Mouse (Mus musculus): ENCODE data around the gene Tent5d. TPM values are rescaled to one million over a fixed set of nuclear protein-coding genes. Genes with fewer than 3 reads are reported as not detected.

Tent5d gene
- polyA plus RNA-seq (2014; fragmentation: Nextera tagmentation; extraction: Ambion mirVana), result 0.08 and 0.30 TPM in 2 replicates

GRCm38 (mm10) chrX:107792290-107792689 is at the start of gene Tent5d:
Gene Tent5d (plus strand): TSS chrX:107792590.
- no peaks in the 10 kb centered on the region for H3K36me3 ChIP-seq (ENCODE audit: control insufficient read depth, insufficient read depth, low read length)

GRCm38 (mm10) chrX:107767896-107768295 is 24.5 kb upstream of the Tent5d start:
- no peaks in the 10 kb centered on the region for H3K9me3 ChIP-seq (ENCODE audit: control insufficient read depth, low read length)
- no peak for ATAC-seq (replicated peaks; ENCODE audit: low FRiP score)
- 14% methylated on average over 3 of the region's 3 CpGs for WGBS
- no peaks in the 10 kb centered on the region for H3K27me3 ChIP-seq (replicated peaks; ENCODE audit: control insufficient read depth, insufficient read depth, low read length)
- H3K27ac ChIP-seq (ENCODE audit: low read depth, low read length), result no peak overlapping the region
- no peak overlapping the region for H3K4me2 ChIP-seq
- no peak overlapping the region for H3K9ac ChIP-seq (ENCODE audit: low read depth, low read length)
- H3K4me3 ChIP-seq (ENCODE audit: low read depth, low read length), result no peak overlapping the region
- H3K36me3 ChIP-seq (ENCODE audit: control insufficient read depth, insufficient read depth, low read length), result no peaks in the 10 kb centered on the region
- DNase-seq (ENCODE audit: low spot score), result no peak
- H3K4me1 ChIP-seq (replicated peaks; ENCODE audit: control insufficient read depth, insufficient read depth, low read length), result no peaks in the 10 kb centered on the region

More at GRCm38 (mm10) chrX:107792290-107792689, at the start of gene Tent5d:
- WGBS, result 83% methylated on average over 1 of the region's 1 CpGs
- DNase-seq (ENCODE audit: low spot score), result no peak
- no peak for ATAC-seq (replicated peaks; ENCODE audit: low FRiP score)
- Histone ChIP-seq H3K9me3 (ENCODE audit: control insufficient read depth, low read length) (no peaks in the 10 kb centered on the region), H3K9ac (ENCODE audit: low read depth, low read length) (no peak within 1 kb of the TSS), H3K27ac (ENCODE audit: low read depth, low read length) (no peak within 1 kb of the TSS), H3K4me2 (no peak within 1 kb of the TSS), H3K4me1 (replicated peaks; ENCODE audit: control insufficient read depth, insufficient read depth, low read length) (no peaks in the 10 kb centered on the region), H3K27me3 (replicated peaks; ENCODE audit: control insufficient read depth, insufficient read depth, low read length) (no peaks in the 10 kb centered on the region), H3K4me3 (ENCODE audit: low read depth, low read length) (no peak within 1 kb of the TSS)

DNA sequence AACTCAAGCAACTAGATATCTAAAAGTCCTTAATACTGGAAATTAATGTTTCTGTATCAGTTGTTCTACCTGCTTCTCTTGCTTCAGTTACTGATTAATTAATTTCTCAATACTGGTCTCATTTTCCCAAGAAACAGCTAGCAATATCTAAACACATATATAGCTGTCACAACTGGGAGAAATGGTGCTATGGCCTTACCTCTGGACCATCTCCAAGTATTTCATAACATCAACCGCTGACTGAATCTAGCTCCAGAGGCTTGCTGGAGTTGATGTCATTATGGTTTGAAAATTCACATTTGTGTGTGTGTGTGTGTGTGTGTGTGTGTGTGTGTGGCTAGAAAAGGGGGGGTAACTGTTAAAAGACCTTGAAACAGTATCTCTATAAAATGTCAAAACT is 2.3 kb upstream of the Tent5d start:
- H3K9me3 ChIP-seq (ENCODE audit: control insufficient read depth, low read length), result no peaks in the 10 kb centered on the region
- H3K9ac ChIP-seq (ENCODE audit: low read depth, low read length), result no peak overlapping the region
- no peaks in the 10 kb centered on the region for H3K4me1 ChIP-seq (replicated peaks; ENCODE audit: control insufficient read depth, insufficient read depth, low read length)
- no peaks in the 10 kb centered on the region for H3K27me3 ChIP-seq (replicated peaks; ENCODE audit: control insufficient read depth, insufficient read depth, low read length)
- no peak for ATAC-seq (replicated peaks; ENCODE audit: low FRiP score)
- no peak for DNase-seq (ENCODE audit: low spot score)
- no peaks in the 10 kb centered on the region for H3K36me3 ChIP-seq (ENCODE audit: control insufficient read depth, insufficient read depth, low read length)
- no peak overlapping the region for H3K27ac ChIP-seq (ENCODE audit: low read depth, low read length)
- no peak overlapping the region for H3K4me2 ChIP-seq
- no peak overlapping the region for H3K4me3 ChIP-seq (ENCODE audit: low read depth, low read length)
- WGBS, result 84% methylated on average over 1 of the region's 1 CpGs

GRCm38 (mm10) chrX:107790750-107791493 is 1.5 kb upstream of the Tent5d start:
- ATAC-seq (replicated peaks; ENCODE audit: low FRiP score), result no peak

GRCm38 (mm10) chrX:107795785-107796184 is 3.4 kb downstream of the Tent5d start:
- Histone ChIP-seq H3K4me3 (ENCODE audit: low read depth, low read length) (no peak overlapping the region), H3K36me3 (ENCODE audit: control insufficient read depth, insufficient read depth, low read length) (no peaks in the 10 kb centered on the region), H3K4me2 (no peak overlapping the region), H3K4me1 (replicated peaks; ENCODE audit: control insufficient read depth, insufficient read depth, low read length) (no peaks in the 10 kb centered on the region), H3K9ac (ENCODE audit: low read depth, low read length) (no peak overlapping the region), H3K27me3 (replicated peaks; ENCODE audit: control insufficient read depth, insufficient read depth, low read length) (no peaks in the 10 kb centered on the region), H3K9me3 (ENCODE audit: control insufficient read depth, low read length) (no peaks in the 10 kb centered on the region), H3K27ac (ENCODE audit: low read depth, low read length) (no peak overlapping the region)
- 62% methylated on average over 1 of the region's 1 CpGs for WGBS
- no peak for ATAC-seq (replicated peaks; ENCODE audit: low FRiP score)
- no peak for DNase-seq (ENCODE audit: low spot score)

More at GRCm38 (mm10) chrX:107790750-107791493, 1.5 kb upstream of the Tent5d start:
- H3K9me3 ChIP-seq (ENCODE audit: control insufficient read depth, low read length), result no peaks in the 10 kb centered on the region
- H3K9ac ChIP-seq (ENCODE audit: low read depth, low read length), result no peak overlapping the region
- WGBS, result 26% methylated on average over 8 of the region's 8 CpGs
- H3K4me1 ChIP-seq (replicated peaks; ENCODE audit: control insufficient read depth, insufficient read depth, low read length), result no peaks in the 10 kb centered on the region
- no peaks in the 10 kb centered on the region for H3K36me3 ChIP-seq (ENCODE audit: control insufficient read depth, insufficient read depth, low read length)
- H3K27me3 ChIP-seq (replicated peaks; ENCODE audit: control insufficient read depth, insufficient read depth, low read length), result no peaks in the 10 kb centered on the region
- H3K4me2 ChIP-seq, result no peak overlapping the region
- H3K27ac ChIP-seq (ENCODE audit: low read depth, low read length), result no peak overlapping the region
- no peak for DNase-seq (ENCODE audit: low spot score)
- no peak overlapping the region for H3K4me3 ChIP-seq (ENCODE audit: low read depth, low read length)

- no peaks in the 10 kb centered on the region for H3K4me1 ChIP-seq (replicated peaks; ENCODE audit: control insufficient read depth, insufficient read depth, low read length)
- H3K9me3 ChIP-seq (ENCODE audit: control insufficient read depth, low read length), result no peaks in the 10 kb centered on the region
- H3K4me2 ChIP-seq, result no peak overlapping the region
- DNase-seq (ENCODE audit: low spot score), result no peak
- H3K4me3 ChIP-seq (ENCODE audit: low read depth, low read length), result no peak overlapping the region
- H3K9ac ChIP-seq (ENCODE audit: low read depth, low read length), result no peak overlapping the region
- 62% methylated on average over 2 of the region's 2 CpGs for WGBS
- H3K27ac ChIP-seq (ENCODE audit: low read depth, low read length), result no peak overlapping the region
- no peaks in the 10 kb centered on the region for H3K27me3 ChIP-seq (replicated peaks; ENCODE audit: control insufficient read depth, insufficient read depth, low read length)
- no peaks in the 10 kb centered on the region for H3K36me3 ChIP-seq (ENCODE audit: control insufficient read depth, insufficient read depth, low read length)
- peak; percentile 95 for ATAC-seq (replicated peaks; ENCODE audit: low FRiP score)
Measured at GRCm38 (mm10) chrX:107796919-107797318, 4.5 kb downstream of the Tent5d start.

DNA sequence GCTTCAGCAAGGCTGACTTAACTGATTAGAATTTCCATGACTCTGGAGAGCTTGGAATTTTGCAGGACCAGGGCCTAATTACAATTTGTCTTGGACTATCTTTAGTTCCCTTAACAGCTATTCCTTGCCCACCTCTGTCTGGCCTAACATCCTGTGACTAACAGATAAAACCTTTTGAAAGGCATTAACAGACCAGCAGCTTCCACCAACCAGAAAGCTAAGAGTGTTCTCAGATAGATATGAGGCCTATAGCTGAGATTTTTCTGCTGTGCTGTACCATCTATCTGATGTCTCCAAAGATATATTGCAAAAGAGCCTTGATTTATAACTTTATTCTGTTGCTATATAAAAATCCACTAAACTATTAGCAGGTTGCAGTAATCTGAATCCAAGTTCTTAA is 19.7 kb downstream of the Tent5d start:
- H3K9ac ChIP-seq (ENCODE audit: low read depth, low read length), result no peak overlapping the region
- no peaks in the 10 kb centered on the region for H3K4me1 ChIP-seq (replicated peaks; ENCODE audit: control insufficient read depth, insufficient read depth, low read length)
- no peaks in the 10 kb centered on the region for H3K27me3 ChIP-seq (replicated peaks; ENCODE audit: control insufficient read depth, insufficient read depth, low read length)

GRCm38 (mm10) chrX:107815502-107816217 is 23.3 kb downstream of the Tent5d start:
- no peaks in the 10 kb centered on the region for H3K36me3 ChIP-seq (ENCODE audit: control insufficient read depth, insufficient read depth, low read length)
- H3K4me3 ChIP-seq (ENCODE audit: low read depth, low read length), result peak overlapping the region; percentile 62
- no peak for DNase-seq (ENCODE audit: low spot score)
- peak; percentile 68 for ATAC-seq (replicated peaks; ENCODE audit: low FRiP score)
- H3K27ac ChIP-seq (ENCODE audit: low read depth, low read length), result peak overlapping the region; percentile 40; the same call in 1 of the 2 replicates
- no peaks in the 10 kb centered on the region for H3K27me3 ChIP-seq (replicated peaks; ENCODE audit: control insufficient read depth, insufficient read depth, low read length)
- no peaks in the 10 kb centered on the region for H3K4me1 ChIP-seq (replicated peaks; ENCODE audit: control insufficient read depth, insufficient read depth, low read length)
- peak overlapping the region; percentile 63 for H3K4me2 ChIP-seq
- WGBS, result 16% methylated on average over 29 of the region's 32 CpGs
- no peaks in the 10 kb centered on the region for H3K9me3 ChIP-seq (ENCODE audit: control insufficient read depth, low read length)
- H3K9ac ChIP-seq (ENCODE audit: low read depth, low read length), result peak overlapping the region; percentile 71

More for the DNA sequence above, 19.7 kb downstream of the Tent5d start:
- Histone ChIP-seq H3K27ac (ENCODE audit: low read depth, low read length) (no peak overlapping the region), H3K36me3 (ENCODE audit: control insufficient read depth, insufficient read depth, low read length) (no peaks in the 10 kb centered on the region), H3K4me2 (no peak overlapping the region), H3K9me3 (ENCODE audit: control insufficient read depth, low read length) (no peaks in the 10 kb centered on the region), H3K4me3 (ENCODE audit: low read depth, low read length) (no peak overlapping the region)
- no peak for DNase-seq (ENCODE audit: low spot score)
- no peak for ATAC-seq (replicated peaks; ENCODE audit: low FRiP score)

Data from liver, embryonic 11.5 days (tissue).